Mouse (Mus musculus) lung, embryonic 16.5 days (tissue): ENCODE results near the gene Hoxc5. TPM values are rescaled to one million over a fixed set of nuclear protein-coding genes. Genes with fewer than 3 reads are reported as not detected.

Experiments
- ATAC-seq: fragments of 200-750 bp; cut with Nextera tagmentation; 2 replicates; pipeline ENCODE4 v1.8.0; 2017; ENCODE audit warnings: low read depth, mild to moderate bottlenecking, moderate library complexity
- H3K27ac ChIP-seq: fragments of 300-500 bp; sonication (generic); 2 replicates; pipeline ENCODE4 v1.5.1; 2014; ENCODE audit warnings: mild to moderate bottlenecking, control low read depth, low read length
- H3K27me3 ChIP-seq: fragments of 300-500 bp; sonication (generic); 2 replicates; pipeline ENCODE4 v1.6.1; 2014; ENCODE audit warnings: low read depth, low read length, mixed read lengths; ENCODE audit not compliant: control insufficient read depth, insufficient read depth
- H3K36me3 ChIP-seq: fragments of 300-500 bp; sonication (generic); 2 replicates; pipeline ENCODE4 v1.6.1; 2014; ENCODE audit warnings: low read length; ENCODE audit not compliant: control insufficient read depth, insufficient read depth
- H3K4me1 ChIP-seq: fragments of 300-500 bp; sonication (generic); replicated peaks from 2 replicates; pipeline ENCODE4 v1.6.1; 2014; ENCODE audit warnings: low read length, mixed read lengths; ENCODE audit not compliant: control insufficient read depth, insufficient read depth
- H3K4me2 ChIP-seq: fragments of 300-500 bp; sonication (generic); 2 replicates; pipeline ENCODE4 v1.6.1; 2014; ENCODE audit warnings: low read depth, low read length, control low read depth
- H3K4me3 ChIP-seq: fragments of 300-500 bp; sonication (generic); 2 replicates; pipeline ENCODE4 v1.5.1; 2014; ENCODE audit warnings: mild to moderate bottlenecking, low read length, control low read depth
- H3K9ac ChIP-seq: fragments of 300-500 bp; sonication (generic); 2 replicates; pipeline ENCODE4 v1.6.1; 2014; ENCODE audit warnings: low read length, control low read depth
- H3K9me3 ChIP-seq: fragments of 300-500 bp; sonication (generic); 2 replicates; pipeline ENCODE4 v1.6.1; 2016; ENCODE audit warnings: low read length; ENCODE audit not compliant: control insufficient read depth
- WGBS: fragments of 180-500 bp; shearing (Covaris S2); extraction: QIAGEN DNeasy Blood & Tissue Kit; methylation state at CpG from one replicate; pipeline ENCODE4 v1.1.7; 2014; 5-methylcytosine and 5-hydroxymethylcytosine counted together
- polyA plus RNA-seq: library from polyadenylated mRNA; unstranded; fragments of >200 nt; fragmentation: Nextera tagmentation; extraction: Ambion mirVana; gene quantifications from 2 replicates; pipeline ENCODE4 v1.2.1, GENCODE M21; 2015

Hoxc5 gene
- polyA plus RNA-seq, 1 experiment from 2014 or later = 0.31 TPM

- no peaks in the 10 kb centered on the region for H3K36me3 ChIP-seq
- peaks cover 94% of the 10 kb centered on the region for H3K27me3 ChIP-seq
- ATAC-seq = no peak
- H3K9ac ChIP-seq = no peak overlapping the region
- no peak overlapping the region for H3K4me3 ChIP-seq
- WGBS = 1% methylated on average over 40 of the region's 40 CpGs
- H3K9me3 ChIP-seq = no peaks in the 10 kb centered on the region
- no peak overlapping the region for H3K4me2 ChIP-seq
- H3K4me1 ChIP-seq = no peaks in the 10 kb centered on the region
- no peak overlapping the region for H3K27ac ChIP-seq
Measured at GRCm38 (mm10) chr15:102927032-102927645, 40.1 kb upstream of the Hoxc5 start.

- H3K27me3 ChIP-seq = peaks cover 98% of the 10 kb centered on the region
- under 1% methylated on average over 23 of the region's 23 CpGs for WGBS
Measured at GRCm38 (mm10) chr15:102931706-102932358, 35.4 kb upstream of the Hoxc5 start.

GRCm38 (mm10) chr15:102934438-102934837 is 32.8 kb upstream of the Hoxc5 start:
- H3K9me3 ChIP-seq = no peaks in the 10 kb centered on the region
- peaks cover 98% of the 10 kb centered on the region for H3K27me3 ChIP-seq
- H3K27ac ChIP-seq = no peak overlapping the region
- no peaks in the 10 kb centered on the region for H3K36me3 ChIP-seq
- no peaks in the 10 kb centered on the region for H3K4me1 ChIP-seq
- no peak overlapping the region for H3K9ac ChIP-seq
- H3K4me3 ChIP-seq = no peak overlapping the region
- no peak overlapping the region for H3K4me2 ChIP-seq
- ATAC-seq = no peak
- 3% methylated on average over 12 of the region's 12 CpGs for WGBS

More at GRCm38 (mm10) chr15:102931706-102932358, 35.4 kb upstream of the Hoxc5 start:
- ATAC-seq = no peak
- no peak overlapping the region for H3K9ac ChIP-seq
- no peak overlapping the region for H3K4me3 ChIP-seq
- H3K4me1 ChIP-seq = no peaks in the 10 kb centered on the region
- no peak overlapping the region for H3K4me2 ChIP-seq
- H3K9me3 ChIP-seq = no peaks in the 10 kb centered on the region
- H3K27ac ChIP-seq = no peak overlapping the region
- H3K36me3 ChIP-seq = no peaks in the 10 kb centered on the region

GRCm38 (mm10) chr15:102934897-102935296 is 32.3 kb upstream of the Hoxc5 start:
- Histone ChIP-seq H3K27ac (no peak overlapping the region), H3K4me3 (no peak overlapping the region), H3K27me3 (peaks cover 98% of the 10 kb centered on the region), H3K9me3 (no peaks in the 10 kb centered on the region), H3K4me2 (no peak overlapping the region), H3K4me1 (no peaks in the 10 kb centered on the region), H3K36me3 (no peaks in the 10 kb centered on the region), H3K9ac (no peak overlapping the region)
- 1% methylated on average over 27 of the region's 27 CpGs for WGBS
- ATAC-seq = no peak

GRCm38 (mm10) chr15:102936279-102936972 is 30.8 kb upstream of the Hoxc5 start, which contains the start of gene Hoxc12:
TSS of gene Hoxc12 (plus strand) at chr15:102936757.
- ATAC-seq = no peak
- H3K4me1 ChIP-seq = no peaks in the 10 kb centered on the region
- no peaks in the 10 kb centered on the region for H3K36me3 ChIP-seq
- no peaks in the 10 kb centered on the region for H3K9me3 ChIP-seq
- H3K4me3 ChIP-seq = no peak within 1 kb of the TSS
- H3K9ac ChIP-seq = no peak within 1 kb of the TSS
- under 1% methylated on average over 31 of the region's 31 CpGs for WGBS
- H3K4me2 ChIP-seq = no peak within 1 kb of the TSS
- H3K27ac ChIP-seq = no peak within 1 kb of the TSS
- H3K27me3 ChIP-seq = peaks cover 98% of the 10 kb centered on the region

- under 1% methylated on average over 46 of the region's 50 CpGs for WGBS
- Histone ChIP-seq H3K9ac (no peak overlapping the region), H3K36me3 (no peaks in the 10 kb centered on the region), H3K4me2 (no peak overlapping the region), H3K27ac (no peak overlapping the region), H3K4me1 (no peaks in the 10 kb centered on the region), H3K9me3 (no peaks in the 10 kb centered on the region), H3K27me3 (peaks cover 98% of the 10 kb centered on the region), H3K4me3 (no peak overlapping the region)
- ATAC-seq = no peak
Measured at GRCm38 (mm10) chr15:102937036-102937666, 30.1 kb upstream of the Hoxc5 start.

GRCm38 (mm10) chr15:102939256-102940155 is 27.7 kb upstream of the Hoxc5 start:
- no peak overlapping the region for H3K9ac ChIP-seq
- no peaks in the 10 kb centered on the region for H3K36me3 ChIP-seq
- H3K4me3 ChIP-seq = no peak overlapping the region
- no peak for ATAC-seq
- no peak overlapping the region for H3K27ac ChIP-seq
- H3K4me2 ChIP-seq = no peak overlapping the region
- no peaks in the 10 kb centered on the region for H3K4me1 ChIP-seq
- H3K9me3 ChIP-seq = no peaks in the 10 kb centered on the region
- H3K27me3 ChIP-seq = peaks cover 96% of the 10 kb centered on the region
- WGBS = 2% methylated on average over 32 of the region's 34 CpGs

GRCm38 (mm10) chr15:102942739-102943467 is 24.3 kb upstream of the Hoxc5 start:
- Histone ChIP-seq H3K4me1 (no peaks in the 10 kb centered on the region), H3K4me3 (peak overlapping the region; percentile 9; the same call in 1 of the 2 replicates), H3K4me2 (no peak overlapping the region), H3K27ac (no peak overlapping the region), H3K9me3 (no peaks in the 10 kb centered on the region), H3K27me3 (peaks cover 96% of the 10 kb centered on the region), H3K9ac (no peak overlapping the region), H3K36me3 (no peaks in the 10 kb centered on the region)
- ATAC-seq = no peak
- WGBS = 2% methylated on average over 47 of the region's 53 CpGs
